Mouse (Mus musculus) CH12.LX (cell line): Measurements from ENCODE around the gene Thumpd3.

Experiments used
- CHD1 ChIP-seq: IDR thresholded peaks from 2 replicates; pipeline ENCODE4 v1.6.1; 2012; ENCODE audit warnings: low read depth, low read length, improper control_type of control experiment, inconsistent platforms
- CHD2 ChIP-seq: IDR thresholded peaks from 2 replicates; pipeline ENCODE4 v1.6.1; 2011; ENCODE audit warnings: low read length, improper control_type of control experiment
- CTCF ChIP-seq, 2 experiments: IDR thresholded peaks in 1 of 2; conservative IDR thresholded peaks in 1 of 2; 2 replicates each; pipeline ENCODE4 v1.5.1; 2011 to 2012; ENCODE audit warnings: low read depth in 2 of 2, low read length in 2 of 2, improper control_type of control experiment in 1 of 2, inconsistent platforms in 1 of 2, mild to moderate bottlenecking in 1 of 2, moderate library complexity in 1 of 2
- EP300 ChIP-seq: IDR thresholded peaks from 2 replicates; pipeline ENCODE4 v1.6.1; 2011; ENCODE audit warnings: low read length, improper control_type of control experiment
- IRF4 ChIP-seq: IDR thresholded peaks from 2 replicates; pipeline ENCODE4 v1.6.1; 2014; ENCODE audit warnings: low read depth, mild to moderate bottlenecking, inconsistent platforms, low read length, improper control_type of control experiment
- MEF2A ChIP-seq: IDR thresholded peaks from 2 replicates; pipeline ENCODE4 v1.6.1; 2014; ENCODE audit warnings: low read depth, mild to moderate bottlenecking, inconsistent platforms, low read length, improper control_type of control experiment, borderline replicate concordance
- NRF1 ChIP-seq: IDR thresholded peaks from 2 replicates; pipeline ENCODE4 v1.6.1; 2014; ENCODE audit warnings: low read depth, mild to moderate bottlenecking, inconsistent platforms, low read length, improper control_type of control experiment, moderate library complexity
- POLR2A ChIP-seq: IDR thresholded peaks from 2 replicates; pipeline ENCODE4 v1.6.1; 2011; ENCODE audit warnings: low read depth, mild to moderate bottlenecking, improper control_type of control experiment, low read length
- RAD21 ChIP-seq: IDR thresholded peaks from 2 replicates; pipeline ENCODE4 v1.6.1; 2011; ENCODE audit warnings: low read depth, mild to moderate bottlenecking, low read length, improper control_type of control experiment, moderate library complexity
- UBTF ChIP-seq: IDR thresholded peaks from 2 replicates; pipeline ENCODE4 v1.6.1; 2012; ENCODE audit warnings: low read depth, mild to moderate bottlenecking, inconsistent platforms, low read length, improper control_type of control experiment, moderate library complexity
- USF1 ChIP-seq: IDR thresholded peaks from 2 replicates; pipeline ENCODE4 v1.6.1; 2014; ENCODE audit warnings: low read depth, mild to moderate bottlenecking, inconsistent platforms, low read length, improper control_type of control experiment
- ZC3H11A ChIP-seq: IDR thresholded peaks from 2 replicates; pipeline ENCODE4 v1.6.1; 2012; ENCODE audit warnings: low read depth, mild to moderate bottlenecking, inconsistent platforms, low read length, improper control_type of control experiment

GRCm38 (mm10) chr6:113093206-113093605, 47.2 kb downstream of the Thumpd3 start:
- TF ChIP-seq POLR2A: no peak
- TF ChIP-seq CTCF (conservative IDR thresholded peaks at IDR 0.05 in 1 of 2, IDR thresholded peaks at IDR 0.05 in 1 of 2; ENCODE audit: low read depth in 2 of 2, low read length in 2 of 2): no peak
- no peak for TF ChIP-seq EP300
- TF ChIP-seq NRF1: no peak
- TF ChIP-seq MEF2A: no peak
- TF ChIP-seq IRF4: no peak
- TF ChIP-seq CHD2: no peak
- TF ChIP-seq CHD1: no peak
- no peak for TF ChIP-seq ZC3H11A
- no peak for TF ChIP-seq USF1
- no peak for TF ChIP-seq RAD21
- TF ChIP-seq UBTF: no peak
